Mouse (Mus musculus) E14TG2a.4 (cell line): ENCODE results near the gene Il2ra.

Experiments used
- CTCF ChIP-seq: conservative IDR thresholded peaks from 2 replicates; pipeline ENCODE4 v1.5.1; 2014; ENCODE audit warnings: low read length
- NANOG ChIP-seq: IDR thresholded peaks from 2 replicates; pipeline ENCODE4 v1.6.1; 2014; ENCODE audit warnings: borderline replicate concordance, low read length, mixed read lengths

- TF ChIP-seq CTCF = no peak
- no peak for TF ChIP-seq NANOG
Measured at GRCm38 (mm10) chr2:11686512-11686911, 43.9 kb downstream of the Il2ra start.
